Mouse (Mus musculus) stomach, embryonic 15.5 days (tissue): ENCODE measurements around the gene Tmem51. TPM values are rescaled to one million over a fixed set of nuclear protein-coding genes. Genes with fewer than 3 reads are reported as not detected.

ENCODE experiments used
- polyA plus RNA-seq: library from polyadenylated mRNA; unstranded; fragments of >200 nt; fragmentation: Nextera tagmentation; extraction: Ambion mirVana; gene quantifications from 2 replicates; pipeline ENCODE4 v1.2.1, GENCODE M21; 2015

Gene Tmem51
- polyA plus RNA-seq, 1 experiment from 2014 or later: 62.4 TPM

Other genes with a start within 250 kb of the Tmem51 start
- 0.42 and 0.79 TPM in 2 replicates for gene Ctrc, start 237.9 kb downstream of the Tmem51 start, polyA plus RNA-seq
- 125 and 130 TPM in 2 replicates for gene Efhd2, start 209.4 kb downstream of the Tmem51 start, polyA plus RNA-seq
- 2.0 and 2.7 TPM in 2 replicates for gene Fhad1, start 69.2 kb downstream of the Tmem51 start, polyA plus RNA-seq
- gene Kazn, start 155.1 kb upstream of the Tmem51 start, polyA plus RNA-seq: 17.1 and 18.0 TPM in 2 replicates